Mouse (Mus musculus) hindbrain, postnatal 0 days (tissue): Measurements from ENCODE around the gene Jak2. TPM values are rescaled to one million over a fixed set of nuclear protein-coding genes. Genes with fewer than 3 reads are reported as not detected.

ENCODE experiments used
- ATAC-seq: fragments of 200-750 bp; cut with Nextera tagmentation; 2 replicates; pipeline ENCODE4 v1.8.0; 2017; ENCODE audit warnings: mild to moderate bottlenecking, moderate TSS enrichment, moderate library complexity
- DNase-seq: peaks from one replicate; pipeline ENCODE4 v3.0.0-alpha.2; 2015; ENCODE audit warnings: low spot score
- H3K27ac ChIP-seq: fragments of 300-500 bp; sonication (generic); 2 replicates; pipeline ENCODE4 v1.5.1; 2014; ENCODE audit warnings: mild to moderate bottlenecking
- H3K27me3 ChIP-seq: fragments of 300-500 bp; sonication (generic); 2 replicates; pipeline ENCODE4 v1.6.1; 2014; ENCODE audit warnings: low read length, mixed read lengths; ENCODE audit not compliant: insufficient read depth
- H3K36me3 ChIP-seq: fragments of 300-500 bp; sonication (generic); 2 replicates; pipeline ENCODE4 v1.6.1; 2014; ENCODE audit warnings: low read length, mixed read lengths; ENCODE audit not compliant: insufficient read depth
- H3K4me1 ChIP-seq: fragments of 300-500 bp; sonication (generic); 2 replicates; pipeline ENCODE4 v1.6.1; 2014; ENCODE audit warnings: antibody characterized with exemption, low read length, mixed read lengths; ENCODE audit not compliant: insufficient read depth
- H3K4me2 ChIP-seq: fragments of 300-500 bp; sonication (generic); 2 replicates; pipeline ENCODE4 v1.6.1; 2014; ENCODE audit warnings: low read depth, mild to moderate bottlenecking, low read length, moderate library complexity, mixed read lengths
- H3K4me3 ChIP-seq: fragments of 300-500 bp; sonication (generic); 2 replicates; pipeline ENCODE4 v1.5.1; 2014; ENCODE audit warnings: low read length
- H3K9ac ChIP-seq: fragments of 300-500 bp; sonication (generic); replicated peaks from 2 replicates; pipeline ENCODE4 v1.6.1; 2014; ENCODE audit warnings: mild to moderate bottlenecking, low read length, moderate library complexity, mixed read lengths
- H3K9me3 ChIP-seq: fragments of 300-500 bp; sonication (generic); 2 replicates; pipeline ENCODE4 v1.6.1; 2016; ENCODE audit warnings: low read length, mixed read lengths
- CTCF ChIP-seq: IDR thresholded peaks from 2 replicates; pipeline ENCODE4 v1.5.1; 2016; ENCODE audit warnings: antibody characterized with exemption, control low read depth, low read depth
- WGBS: fragments of 180-500 bp; shearing (Covaris S2); extraction: QIAGEN DNeasy Blood & Tissue Kit; methylation state at CpG from one replicate; pipeline ENCODE4 v1.1.7; 2014; 5-methylcytosine and 5-hydroxymethylcytosine counted together
- polyA plus RNA-seq: library from polyadenylated mRNA; unstranded; fragments of >200 nt; fragmentation: Nextera tagmentation; extraction: Ambion mirVana; gene quantifications from 2 replicates; pipeline ENCODE4 v1.2.1, GENCODE M21; 2015
- total RNA-seq: library from RNA; depleted of rRNA; stranded (reverse); fragments of >200 nt; gene quantifications from 2 replicates; pipeline ENCODE4 v1.2.3, GENCODE M21; 2014

The Jak2 gene
- total and polyA plus RNA-seq, 2 experiments from 2014 or later = 9.8 to 18.8 TPM

DNA sequence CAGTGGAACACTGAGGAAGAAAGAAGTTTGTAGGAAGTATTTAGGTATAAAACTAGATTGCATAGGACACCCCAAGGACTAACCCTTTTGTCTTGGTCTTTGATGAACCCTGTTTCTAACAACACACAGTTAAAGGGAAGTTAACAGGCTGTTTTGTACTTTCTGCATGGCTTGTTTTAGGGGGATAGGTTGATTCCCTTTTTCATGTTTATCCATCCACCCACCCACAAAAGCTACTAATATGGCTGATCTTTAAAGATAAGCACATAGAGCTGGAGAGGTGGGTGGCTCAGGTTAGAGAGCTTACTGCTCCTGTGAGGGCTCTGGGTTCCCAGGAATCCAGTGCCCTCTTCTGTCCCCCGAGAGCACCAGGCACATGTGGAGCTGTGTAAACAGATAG lies 11.9 kb downstream of the Jak2 start:
- TF ChIP-seq CTCF = no peak
- Histone ChIP-seq H3K4me1 (no peaks in the 10 kb centered on the region), H3K27me3 (no peaks in the 10 kb centered on the region), H3K36me3 (no peaks in the 10 kb centered on the region), H3K9ac (no peak overlapping the region), H3K4me3 (no peak overlapping the region), H3K27ac (no peak overlapping the region), H3K9me3 (no peaks in the 10 kb centered on the region), H3K4me2 (no peak overlapping the region)
- DNase-seq (no peak), ATAC-seq (no peak)
- 88% methylated on average over 1 of the region's 1 CpGs for WGBS

GRCm38 (mm10) chr19:29265538-29265937 lies 13.9 kb downstream of the Jak2 start:
- Histone ChIP-seq H3K36me3 (no peaks in the 10 kb centered on the region), H3K9me3 (no peaks in the 10 kb centered on the region), H3K4me1 (no peaks in the 10 kb centered on the region), H3K4me3 (no peak overlapping the region), H3K4me2 (no peak overlapping the region), H3K9ac (no peak overlapping the region), H3K27ac (peak overlapping the region; percentile 65), H3K27me3 (no peaks in the 10 kb centered on the region)
- DNase-seq (peak; percentile 67), ATAC-seq (peak; percentile 75)
- no peak for TF ChIP-seq CTCF
- WGBS = 21% methylated on average over 5 of the region's 5 CpGs

- no peak overlapping the region for H3K27ac ChIP-seq
- whole genome bisulfite sequencing = 74% methylated on average over 4 of the region's 4 CpGs
- DNase-seq = no peak
- no peak overlapping the region for H3K4me3 ChIP-seq
- H3K4me1 ChIP-seq = no peaks in the 10 kb centered on the region
- no peak overlapping the region for H3K4me2 ChIP-seq
- no peaks in the 10 kb centered on the region for H3K9me3 ChIP-seq
- no peak overlapping the region for H3K9ac ChIP-seq
- TF ChIP-seq CTCF = no peak
- ATAC-seq = no peak
- H3K27me3 ChIP-seq = no peaks in the 10 kb centered on the region
- H3K36me3 ChIP-seq = no peaks in the 10 kb centered on the region
Measured at GRCm38 (mm10) chr19:29267075-29267868, 15.6 kb downstream of the Jak2 start.

GRCm38 (mm10) chr19:29268788-29269321 lies 17.2 kb downstream of the Jak2 start:
- no peaks in the 10 kb centered on the region for H3K27me3 ChIP-seq
- WGBS = 89% methylated on average over 4 of the region's 4 CpGs
- no peak overlapping the region for H3K9ac ChIP-seq
- H3K4me3 ChIP-seq = no peak overlapping the region
- no peak for ATAC-seq
- no peaks in the 10 kb centered on the region for H3K36me3 ChIP-seq
- H3K9me3 ChIP-seq = no peaks in the 10 kb centered on the region
- TF ChIP-seq CTCF = 0 out of 2 replicates have a peak, but pooled peaks have one; percentile 12
- DNase-seq = no peak
- no peaks in the 10 kb centered on the region for H3K4me1 ChIP-seq
- no peak overlapping the region for H3K4me2 ChIP-seq
- no peak overlapping the region for H3K27ac ChIP-seq

GRCm38 (mm10) chr19:29270226-29270625 lies 18.6 kb downstream of the Jak2 start:
- Histone ChIP-seq H3K9ac (no peak overlapping the region), H3K27ac (no peak overlapping the region), H3K4me1 (no peaks in the 10 kb centered on the region), H3K9me3 (no peaks in the 10 kb centered on the region), H3K36me3 (0 out of 2 replicates have a peak, but pooled peaks cover 6% of the 10 kb centered on the region), H3K27me3 (no peaks in the 10 kb centered on the region), H3K4me2 (no peak overlapping the region), H3K4me3 (no peak overlapping the region)
- DNase-seq (peak; percentile 20), ATAC-seq (no peak)
- peak; percentile 27; the same call in 1 of the 2 replicates for TF ChIP-seq CTCF
- WGBS = 35% methylated on average over 6 of the region's 6 CpGs

GRCm38 (mm10) chr19:29271147-29271578 lies 19.5 kb downstream of the Jak2 start:
- H3K9ac ChIP-seq = no peak overlapping the region
- no peaks in the 10 kb centered on the region for H3K9me3 ChIP-seq
- 0 out of 2 replicates have a peak, but pooled peaks cover 6% of the 10 kb centered on the region for H3K36me3 ChIP-seq
- no peak overlapping the region for H3K4me3 ChIP-seq
- no peaks in the 10 kb centered on the region for H3K4me1 ChIP-seq
- H3K27me3 ChIP-seq = no peaks in the 10 kb centered on the region
- no peak for TF ChIP-seq CTCF
- H3K4me2 ChIP-seq = no peak overlapping the region
- 80% methylated on average over 12 of the region's 12 CpGs for WGBS
- no peak for DNase-seq
- ATAC-seq = no peak
- no peak overlapping the region for H3K27ac ChIP-seq
